Mouse (Mus musculus): ENCODE measurements at regions not wholly inside any gene's neighbourhood (a gene's known extent, or its start where the extent isn't known, plus 50 kb on each side); places are given as distances from the start of the nearest gene placed in this dataset.
"Not testable (repeated sequence)": the region's sequence is repeated elsewhere in the genome, so short reads cannot be mapped to it uniquely, and the experiment has no call there.

GRCm38 (mm10) chr9:115775858-115776257, 133.4 kb upstream of the Gadl1 start:
- DNase-seq (ENCODE audit: low spot score in 2 of 2) = no peak

DNA sequence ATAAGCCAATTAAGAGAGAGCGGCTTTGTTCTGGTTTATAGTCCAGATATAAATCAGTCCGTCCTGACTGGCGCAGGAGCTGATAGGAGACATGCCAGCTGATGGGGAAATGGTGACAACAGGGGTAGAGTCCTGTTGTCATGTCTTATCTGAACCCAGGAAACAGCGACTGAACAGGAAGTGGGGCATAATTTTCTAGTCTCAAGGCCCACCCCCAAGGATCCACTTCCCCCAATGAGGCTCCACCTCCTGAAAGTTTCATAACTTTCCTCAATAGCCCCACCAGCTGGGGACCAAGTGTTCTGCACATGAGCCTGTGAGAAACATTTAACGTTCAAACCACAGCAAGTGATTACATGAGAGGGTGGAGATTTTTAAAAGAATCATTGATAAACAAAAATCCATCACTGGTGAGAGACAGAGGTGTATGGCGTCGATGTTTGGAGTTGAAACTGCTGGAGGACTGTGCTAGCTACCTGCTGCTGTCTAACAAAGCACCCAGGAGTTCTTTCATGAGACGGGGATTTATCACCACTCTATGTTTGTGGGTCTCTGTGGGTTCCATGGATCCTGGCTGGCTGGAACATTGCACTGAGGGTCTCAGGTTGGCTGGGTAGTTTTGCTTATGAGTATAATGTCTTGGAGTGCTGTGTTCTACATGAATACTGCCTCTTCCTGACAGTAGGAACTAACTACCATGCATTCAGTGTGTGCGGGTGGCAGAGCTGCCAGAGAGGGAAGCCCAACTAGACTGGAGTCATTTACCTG, 132.0 kb upstream of the Gadl1 start:
- no peak for DNase-seq (ENCODE audit: low spot score in 2 of 2)

- no peak for DNase-seq (ENCODE audit: low spot score in 2 of 2)
Measured at GRCm38 (mm10) chr9:115778862-115779261, 130.4 kb upstream of the Gadl1 start.

GRCm38 (mm10) chr9:115799330-115799729, 109.9 kb upstream of the Gadl1 start:
- no peak for DNase-seq (ENCODE audit: low spot score in 2 of 2)

GRCm38 (mm10) chr9:115800624-115801023, 108.6 kb upstream of the Gadl1 start:
- DNase-seq (ENCODE audit: low spot score in 2 of 2) = no peak

DNA sequence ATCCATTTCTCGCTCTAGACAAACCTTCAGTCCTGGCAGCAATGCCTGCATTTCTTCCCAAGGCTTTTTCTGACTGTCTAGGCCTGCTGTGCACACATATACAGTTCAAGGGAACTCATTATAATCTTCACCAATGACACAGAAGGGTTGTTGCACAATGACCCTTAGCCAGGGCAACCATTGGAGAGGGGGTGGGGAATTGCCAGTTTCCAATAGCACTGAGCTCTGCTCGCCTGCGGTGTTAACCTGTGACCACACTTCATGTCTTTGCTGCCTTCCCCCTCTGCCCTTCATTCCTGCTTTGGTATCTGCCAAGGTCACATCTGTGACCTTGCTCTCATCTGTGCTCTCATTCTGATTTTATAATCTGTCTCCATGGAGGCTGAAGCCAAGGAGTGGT, 106.2 kb upstream of the Gadl1 start:
- DNase-seq (ENCODE audit: low spot score in 2 of 2) = no peak

GRCm38 (mm10) chr9:115805224-115805623, 104.0 kb upstream of the Gadl1 start:
- DNase-seq (ENCODE audit: low spot score in 2 of 2) = no peak

GRCm38 (mm10) chr9:115806018-115806702, 103.1 kb upstream of the Gadl1 start:
- DNase-seq (ENCODE audit: low spot score in 2 of 2) = no peak

DNA sequence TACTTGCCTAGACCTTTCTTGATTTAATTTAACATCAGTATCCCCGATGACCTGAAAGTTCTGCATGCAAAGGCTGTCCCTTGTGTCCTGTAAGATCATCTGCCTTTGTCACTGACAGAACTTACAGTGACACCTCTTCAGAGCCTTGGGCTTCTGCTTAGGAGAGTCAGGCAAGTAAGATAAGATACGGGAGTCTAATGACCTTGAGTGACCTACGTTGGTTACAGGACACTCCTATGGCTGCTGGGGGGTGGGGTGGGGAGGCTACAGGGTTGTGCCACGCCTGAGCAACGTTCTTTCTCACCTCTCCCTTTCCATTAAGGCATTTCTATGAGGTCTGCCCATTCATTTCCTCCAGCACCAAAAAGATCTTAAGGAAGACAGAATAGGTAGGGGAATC, 69.1 kb upstream of the Gadl1 start:
- no peak for DNase-seq (ENCODE audit: low spot score in 2 of 2)

- DNase-seq (ENCODE audit: low spot score in 2 of 2) = no peak
Measured at GRCm38 (mm10) chr9:115840791-115841190, 68.5 kb upstream of the Gadl1 start.

- DNase-seq (ENCODE audit: low spot score in 2 of 2) = no peak
Measured at GRCm38 (mm10) chr9:115841684-115842083, 67.6 kb upstream of the Gadl1 start.

GRCm38 (mm10) chr9:115844340-115844739, 64.9 kb upstream of the Gadl1 start:
- no peak for DNase-seq (ENCODE audit: low spot score in 2 of 2)

DNA sequence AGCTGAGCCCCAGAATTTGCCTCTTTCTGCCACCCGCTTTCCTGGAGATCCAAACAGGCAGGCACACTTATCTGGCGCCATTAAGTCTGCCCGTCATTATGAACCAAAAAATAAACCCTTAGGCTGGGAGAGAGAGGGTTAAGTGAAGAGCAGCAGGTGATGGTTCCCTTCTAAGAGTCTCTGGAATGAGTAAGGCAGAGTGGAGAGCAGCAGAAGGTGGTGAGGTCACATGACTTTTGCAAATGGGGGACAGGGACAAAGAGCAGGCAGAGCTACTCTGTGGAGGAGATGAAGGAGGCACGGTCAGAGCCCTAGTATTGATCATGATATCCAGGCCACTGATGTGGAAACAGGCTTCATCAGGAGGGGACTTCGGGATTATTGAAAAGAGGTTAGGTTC, 64.2 kb upstream of the Gadl1 start:
- no peak for DNase-seq (ENCODE audit: low spot score in 2 of 2)

- DNase-seq (ENCODE audit: low spot score in 2 of 2) = no peak
Measured at GRCm38 (mm10) chr9:115847289-115848074, 61.8 kb upstream of the Gadl1 start.

GRCm38 (mm10) chr9:115853210-115853842, 55.9 kb upstream of the Gadl1 start:
- DNase-seq (ENCODE audit: low spot score in 2 of 2) = not testable (repeated sequence)

DNA sequence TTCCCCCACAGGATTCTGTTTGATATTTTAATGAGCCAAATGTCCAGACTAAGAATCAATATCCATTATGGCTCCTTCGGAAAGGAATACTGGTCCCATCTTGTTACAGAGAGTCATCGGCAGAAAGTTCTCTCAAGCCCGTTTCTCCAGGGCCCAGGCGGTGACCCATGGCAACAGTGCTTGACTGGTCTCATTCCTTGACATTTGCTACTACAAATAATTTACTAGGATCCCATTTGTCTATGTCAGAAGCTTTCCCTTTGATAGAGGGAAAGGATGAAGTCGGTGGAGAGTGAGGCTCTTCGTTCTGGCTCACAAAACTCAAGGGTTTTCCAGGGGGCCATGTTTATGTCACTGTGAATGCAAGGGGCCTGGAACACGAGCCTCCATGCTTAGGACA, 52.0 kb upstream of the Gadl1 start:
- DNase-seq (ENCODE audit: low spot score in 2 of 2) = no peak

GRCm38 (mm10) chr9:115858848-115859247, 50.4 kb upstream of the Gadl1 start:
- DNase-seq (ENCODE audit: low spot score in 2 of 2) = peak in 1 of 2 experiments; percentile 50

Data from spleen, postnatal 10 days (tissue).